Mouse (Mus musculus): ENCODE measurements around the gene Klk10.

- TF ChIP-seq CTCF (IDR thresholded peaks at IDR 0.05; ENCODE audit: low read depth) (no peak), EP300 (IDR thresholded peaks at IDR 0.05; ENCODE audit: low read depth) (no peak)
These were observed 43.4 kb downstream of the Klk10 start, which contains the start of gene Klk6 for GRCm38 (mm10) chr7:43824199-43824598.
